Mouse (Mus musculus) lung, postnatal 0 days (tissue): ENCODE measurements at regions not wholly inside any gene's neighbourhood (a gene's known extent, or its start where the extent isn't known, plus 50 kb on each side); places are given as distances from the start of the nearest gene placed in this dataset.
A peak's percentile ranks its signal among the peaks of the same experiment; 100 is the strongest.
"Not testable (repeated sequence)": the region's sequence is repeated elsewhere in the genome, so short reads cannot be mapped to it uniquely, and the experiment has no call there.

Source experiments
- ATAC-seq: fragments of 200-750 bp; cut with Nextera tagmentation; 2 replicates; pipeline ENCODE4 v1.8.0; 2017; ENCODE audit warnings: moderate library complexity
- DNase-seq: peaks from one replicate; pipeline ENCODE4 v3.0.0-alpha.2; 2016; ENCODE audit warnings: low spot score
- H3K27ac ChIP-seq: fragments of 300-500 bp; sonication (generic); 2 replicates; pipeline ENCODE4 v1.5.1; 2014; ENCODE audit warnings: antibody characterized with exemption, mild to moderate bottlenecking, low read length, mixed read lengths
- H3K27me3 ChIP-seq: fragments of 300-500 bp; sonication (generic); replicated peaks from 2 replicates; pipeline ENCODE4 v1.6.1; 2014; ENCODE audit warnings: low read length, mixed read lengths; ENCODE audit not compliant: insufficient read depth
- H3K36me3 ChIP-seq: fragments of 300-500 bp; sonication (generic); 2 replicates; pipeline ENCODE4 v1.6.1; 2014; ENCODE audit warnings: low read length, mixed read lengths; ENCODE audit not compliant: insufficient read depth
- H3K4me1 ChIP-seq: fragments of 300-500 bp; sonication (generic); 2 replicates; pipeline ENCODE4 v1.6.1; 2014; ENCODE audit warnings: antibody characterized with exemption, low read depth, low read length, mixed read lengths; ENCODE audit not compliant: insufficient read depth
- H3K4me2 ChIP-seq: fragments of 300-500 bp; sonication (generic); replicated peaks from 2 replicates; pipeline ENCODE4 v1.6.1; 2014; ENCODE audit warnings: low read depth, mild to moderate bottlenecking, low read length, moderate library complexity, mixed read lengths
- H3K4me3 ChIP-seq: fragments of 300-500 bp; sonication (generic); 2 replicates; pipeline ENCODE4 v1.5.1; 2014; ENCODE audit warnings: low read depth, low read length
- H3K9ac ChIP-seq: fragments of 300-500 bp; sonication (generic); replicated peaks from 2 replicates; pipeline ENCODE4 v1.6.1; 2014; ENCODE audit warnings: low read depth, mild to moderate bottlenecking
- H3K9me3 ChIP-seq: fragments of 300-500 bp; sonication (generic); 2 replicates; pipeline ENCODE4 v1.6.1; 2016; ENCODE audit warnings: low read length, mixed read lengths
- EP300 ChIP-seq: IDR thresholded peaks from 2 replicates; pipeline ENCODE4 v1.6.1; 2016; ENCODE audit warnings: antibody characterized with exemption, mild to moderate bottlenecking, control low read depth
- WGBS: fragments of 180-500 bp; shearing (Covaris S2); extraction: QIAGEN DNeasy Blood & Tissue Kit; methylation state at CpG from one replicate; pipeline ENCODE4 v1.1.7; 2014; 5-methylcytosine and 5-hydroxymethylcytosine counted together

DNA sequence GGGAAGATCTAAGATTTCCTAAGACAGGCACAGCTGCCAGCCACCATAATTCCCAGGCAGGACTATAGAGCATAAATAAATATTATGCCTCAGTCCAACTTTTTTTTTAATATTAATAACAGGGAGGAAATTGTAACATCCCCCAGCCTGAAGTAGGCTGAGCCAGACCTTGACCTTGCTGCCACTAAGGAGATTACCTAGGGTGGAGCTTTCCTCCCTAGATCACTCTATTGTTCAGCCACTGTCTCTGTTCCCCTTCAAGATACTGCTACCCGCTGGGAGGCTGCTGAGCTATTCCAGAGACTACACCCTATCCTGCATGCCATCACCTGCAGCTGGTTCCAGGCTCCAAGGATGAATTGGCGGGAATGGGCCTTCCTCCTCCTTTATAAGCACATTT, 437.4 kb downstream of the Sh2d4b start:
- H3K9me3 ChIP-seq, H3K4me2 ChIP-seq, H3K4me1 ChIP-seq, H3K4me3 ChIP-seq, ATAC-seq, H3K9ac ChIP-seq, H3K27me3 ChIP-seq, DNase-seq, H3K27ac ChIP-seq, H3K36me3 ChIP-seq: not testable (repeated sequence)
- WGBS: 48% methylated on average over 2 of the region's 2 CpGs

DNA sequence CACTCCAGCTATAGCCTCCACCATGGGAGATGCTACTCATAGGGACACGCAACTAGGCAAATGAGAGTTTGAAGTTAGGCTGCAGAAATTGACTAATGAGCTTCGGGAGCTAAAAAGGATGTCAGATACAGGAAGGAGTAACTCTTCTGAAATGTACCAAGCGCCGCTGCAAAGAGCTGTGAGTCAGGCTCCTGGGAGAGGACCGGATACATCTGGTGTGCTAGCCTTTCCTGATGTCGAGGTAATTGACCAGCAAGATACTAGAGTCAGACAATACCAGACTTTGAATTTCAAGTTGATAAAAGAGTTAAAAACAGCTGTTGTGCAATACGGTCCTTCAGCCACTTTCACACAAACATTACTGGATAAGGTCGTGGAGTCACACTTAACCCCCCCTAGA, 442.2 kb downstream of the Sh2d4b start:
- H3K9ac ChIP-seq, H3K27ac ChIP-seq, ATAC-seq, H3K4me1 ChIP-seq, H3K9me3 ChIP-seq, H3K36me3 ChIP-seq, H3K4me2 ChIP-seq, H3K4me3 ChIP-seq, H3K27me3 ChIP-seq: not testable (repeated sequence)
- TF ChIP-seq EP300: peak; percentile 65
- peak; percentile 43 for DNase-seq
- WGBS: 68% methylated on average over 8 of the region's 8 CpGs

DNA sequence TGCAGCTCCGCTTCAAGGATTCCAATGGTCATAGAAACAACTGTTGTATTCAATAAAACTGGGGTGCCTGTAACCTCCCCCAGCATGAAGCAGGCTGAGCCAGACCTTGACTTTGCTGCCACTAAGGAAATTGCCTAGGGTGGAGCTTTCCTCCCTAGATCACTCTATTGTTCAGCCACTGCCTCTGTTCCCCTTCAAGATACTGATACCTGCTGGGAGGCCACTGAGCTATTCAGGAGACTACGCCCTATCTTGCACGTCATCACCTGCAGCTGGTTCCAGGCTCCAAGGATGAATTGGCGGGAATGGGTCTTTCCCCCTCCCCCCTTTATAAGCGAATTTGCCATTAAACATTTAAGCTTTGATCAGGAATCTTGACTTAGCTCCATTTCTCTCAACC, 443.5 kb downstream of the Sh2d4b start:
- not testable (repeated sequence) for H3K4me3 ChIP-seq, H3K4me1 ChIP-seq, H3K4me2 ChIP-seq, H3K36me3 ChIP-seq, ATAC-seq, H3K9ac ChIP-seq, H3K27ac ChIP-seq, H3K9me3 ChIP-seq, DNase-seq, H3K27me3 ChIP-seq
- WGBS: 75% methylated on average over 5 of the region's 5 CpGs
